11 mouse cellular contexts compared by ENCODE assay signal in the genomic region with DNA sequence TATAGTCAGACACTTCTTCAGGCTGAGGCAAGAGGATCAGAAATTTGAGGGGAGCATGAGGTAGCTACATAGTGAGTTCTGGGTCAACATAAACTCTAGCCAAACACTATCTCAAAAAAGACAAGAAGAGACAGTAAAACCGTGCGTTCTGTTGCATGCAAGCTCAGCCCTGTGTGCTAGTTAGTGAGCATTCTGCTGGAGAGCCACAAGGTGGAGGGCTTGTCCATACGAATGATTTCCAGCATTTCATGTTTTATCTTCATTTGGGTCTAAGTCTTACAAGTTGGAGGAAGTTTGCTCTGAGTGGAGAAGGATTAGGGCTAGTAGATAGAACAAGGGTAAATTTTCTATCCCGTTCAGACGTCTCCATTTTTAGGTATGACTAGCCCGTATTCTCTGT. TPM values are rescaled to one million over a fixed set of nuclear protein-coding genes. Genes with fewer than 3 reads are reported as not detected.
DNase-seq lines count a peak whose midpoint lies in the region; ATAC-seq and TF ChIP-seq lines count a peak whose summit lies in the region.
"Had no signal": no experiment of that assay in that cellular context is flagged by ENCODE, and none has a peak within 500 bp of the region (broad histone marks: within the 10 kb centered on the region; RNA-seq: fewer than 3 reads in every experiment).

No protein-coding gene starts in this region.

- H3K27ac ChIP-seq in kidney, postnatal 0 days: no peak overlapping the region
- H3K27ac ChIP-seq in kidney, embryonic 15.5 days: no peak overlapping the region
- no peak overlapping the region for H3K27ac ChIP-seq in midbrain, embryonic 13.5 days
- H3K27ac ChIP-seq in midbrain, embryonic 11.5 days (ENCODE audit: low read depth, low read length): no peak overlapping the region
- H3K27ac ChIP-seq: limb, embryonic 15.5 days had no signal

- peak; percentile 71 for DNase-seq in kidney, postnatal 0 days (ENCODE audit: low spot score)
- DNase-seq in midbrain, embryonic 11.5 days (ENCODE audit: low spot score, missing footprints): no peak
- DNase-seq in brain, adult 2 months (ENCODE audit: low read depth, low spot score): peak; percentile 62
- peak; percentile 48 for DNase-seq in retina, embryonic 14.5 days (ENCODE audit: low spot score)
- DNase-seq in adrenal gland, postnatal 14 days: no peak
- DNase-seq: gastrocnemius, postnatal 10 days; heart, postnatal 10 days had no signal

- no peak overlapping the region for H3K4me2 ChIP-seq in kidney, postnatal 0 days (ENCODE audit: low read length)
- H3K4me2 ChIP-seq in kidney, embryonic 15.5 days: no peak overlapping the region
- no peak overlapping the region for H3K4me2 ChIP-seq in midbrain, embryonic 13.5 days (replicated peaks)
- H3K4me2 ChIP-seq in midbrain, embryonic 11.5 days: no peak overlapping the region
- H3K4me2 ChIP-seq: limb, embryonic 15.5 days had no signal

- no peaks in the 10 kb centered on the region for H3K4me1 ChIP-seq in kidney, postnatal 0 days (replicated peaks; ENCODE audit: insufficient read depth, low read length)
- H3K4me1 ChIP-seq in kidney, embryonic 15.5 days: no peaks in the 10 kb centered on the region
- H3K4me1 ChIP-seq in midbrain, embryonic 13.5 days (replicated peaks): no peaks in the 10 kb centered on the region
- H3K4me1 ChIP-seq in midbrain, embryonic 11.5 days (ENCODE audit: control insufficient read depth, insufficient read depth, low read length): no peaks in the 10 kb centered on the region
- H3K4me1 ChIP-seq: limb, embryonic 15.5 days had no signal

- H3K36me3 ChIP-seq in kidney, postnatal 0 days (ENCODE audit: insufficient read depth, low read length): peaks cover 9% of the 10 kb centered on the region; the same call in 1 of the 2 replicates
- peaks cover 55% of the 10 kb centered on the region for H3K36me3 ChIP-seq in kidney, embryonic 15.5 days
- peaks cover 47% of the 10 kb centered on the region for H3K36me3 ChIP-seq in midbrain, embryonic 13.5 days
- H3K36me3 ChIP-seq in midbrain, embryonic 11.5 days (ENCODE audit: control insufficient read depth, insufficient read depth, low read length): no peaks in the 10 kb centered on the region

- no peak overlapping the region for H3K4me3 ChIP-seq in kidney, postnatal 0 days (replicated peaks; ENCODE audit: low read depth, low read length)
- H3K4me3 ChIP-seq in kidney, embryonic 15.5 days (replicated peaks): no peak overlapping the region
- H3K4me3 ChIP-seq in midbrain, embryonic 13.5 days (replicated peaks): no peak overlapping the region
- no peak overlapping the region for H3K4me3 ChIP-seq in midbrain, embryonic 11.5 days (ENCODE audit: low read depth, low read length)
- H3K4me3 ChIP-seq: limb, embryonic 15.5 days had no signal

- peak; percentile 71 for TF ChIP-seq CTCF in kidney, postnatal 0 days (IDR thresholded peaks at IDR 0.05; ENCODE audit: low read depth)

- 77% methylated on average over 6 of the region's 6 CpGs for WGBS in kidney, postnatal 0 days
- 82% methylated on average over 6 of the region's 6 CpGs for WGBS in kidney, embryonic 15.5 days
- WGBS in midbrain, embryonic 13.5 days: 89% methylated on average over 6 of the region's 6 CpGs
- 92% methylated on average over 6 of the region's 6 CpGs for WGBS in midbrain, embryonic 11.5 days

- H3K9me3 ChIP-seq in kidney, postnatal 0 days (replicated peaks; ENCODE audit: low read length): no peaks in the 10 kb centered on the region
- no peaks in the 10 kb centered on the region for H3K9me3 ChIP-seq in kidney, embryonic 15.5 days (replicated peaks)
- no peaks in the 10 kb centered on the region for H3K9me3 ChIP-seq in midbrain, embryonic 13.5 days
- H3K9me3 ChIP-seq in midbrain, embryonic 11.5 days (ENCODE audit: control insufficient read depth, low read length): no peaks in the 10 kb centered on the region
- H3K9me3 ChIP-seq: limb, embryonic 15.5 days had no signal

- ATAC-seq in kidney, postnatal 0 days (replicated peaks; ENCODE audit: low FRiP score, low read depth): no peak
- ATAC-seq in kidney, embryonic 15.5 days (replicated peaks; ENCODE audit: low FRiP score): no peak
- ATAC-seq in midbrain, embryonic 13.5 days: 0 out of 2 replicates have a peak, but pooled peaks have one; percentile 24
- no peak for ATAC-seq in midbrain, embryonic 11.5 days (ENCODE audit: low FRiP score)
- no peak for ATAC-seq in activated CD4-positive, CD25-positive, alpha-beta regulatory T cell, adult 4 months

- H3K27me3 ChIP-seq in kidney, postnatal 0 days (ENCODE audit: insufficient read depth, low read length): no peaks in the 10 kb centered on the region
- H3K27me3 ChIP-seq in kidney, embryonic 15.5 days: no peaks in the 10 kb centered on the region
- H3K27me3 ChIP-seq in midbrain, embryonic 13.5 days: no peaks in the 10 kb centered on the region
- no peaks in the 10 kb centered on the region for H3K27me3 ChIP-seq in midbrain, embryonic 11.5 days (ENCODE audit: control insufficient read depth, insufficient read depth, low read length)
- H3K27me3 ChIP-seq: limb, embryonic 15.5 days had no signal

- H3K9ac ChIP-seq in kidney, postnatal 0 days (ENCODE audit: low read depth, low read length): no peak overlapping the region
- H3K9ac ChIP-seq in kidney, embryonic 15.5 days: no peak overlapping the region
- no peak overlapping the region for H3K9ac ChIP-seq in midbrain, embryonic 13.5 days (replicated peaks)
- H3K9ac ChIP-seq in midbrain, embryonic 11.5 days (ENCODE audit: low read length): no peak overlapping the region
- H3K9ac ChIP-seq: limb, embryonic 15.5 days had no signal

RNA-seq across cellular contexts. Expression of gene Efl1, which starts 28.4 kb away (rescaled TPM):
- 15.9 and 16.8 TPM in 2 replicates for polyA plus RNA-seq in kidney, postnatal 0 days (2015; fragmentation: Nextera tagmentation; extraction: Ambion mirVana)
- 20.0 and 20.1 TPM in 2 replicates for polyA plus RNA-seq in kidney, embryonic 15.5 days (2015; fragmentation: Nextera tagmentation; extraction: Ambion mirVana)
- 20.1 and 21.0 TPM in 2 replicates for polyA plus RNA-seq in midbrain, embryonic 13.5 days (2015; fragmentation: Nextera tagmentation; extraction: Ambion mirVana)
- 18.9 and 20.8 TPM in 2 replicates for polyA plus RNA-seq in midbrain, embryonic 11.5 days (2014; fragmentation: Nextera tagmentation; extraction: Ambion mirVana)
- 16.7 and 21.8 TPM in 2 replicates for total RNA-seq in adrenal gland, postnatal 14 days (2021)
- 10 to 100 TPM; 40.0 to 41.0 TPM for polyA plus RNA-seq in activated CD4-positive, CD25-positive, alpha-beta regulatory T cell, adult 4 months (2017; shearing (Covaris generic))

RNA-seq across cellular contexts. Expression of gene Saxo2, which starts 28.5 kb away (rescaled TPM):
- polyA plus RNA-seq in kidney, postnatal 0 days (2015; fragmentation: Nextera tagmentation; extraction: Ambion mirVana): 6.8 and 8.0 TPM in 2 replicates
- 5.0 and 5.8 TPM in 2 replicates for polyA plus RNA-seq in kidney, embryonic 15.5 days (2015; fragmentation: Nextera tagmentation; extraction: Ambion mirVana)
- 18.2 and 19.6 TPM in 2 replicates for polyA plus RNA-seq in midbrain, embryonic 13.5 days (2015; fragmentation: Nextera tagmentation; extraction: Ambion mirVana)
- polyA plus RNA-seq in midbrain, embryonic 11.5 days (2014; fragmentation: Nextera tagmentation; extraction: Ambion mirVana): 5.8 and 8.2 TPM in 2 replicates
- 1.7 and 2.9 TPM in 2 replicates for total RNA-seq in adrenal gland, postnatal 14 days (2021)
- polyA plus RNA-seq in activated CD4-positive, CD25-positive, alpha-beta regulatory T cell, adult 4 months (2017; shearing (Covaris generic)): not detected

Comparison
In these comparisons a context has a peak if more than half of its experiments do, and no peak if none do; other contexts are left out.
1. DNase-seq: peak in kidney, postnatal 0 days (single experiment), brain, adult 2 months (single experiment) and retina, embryonic 14.5 days (single experiment); none in midbrain, embryonic 11.5 days (single experiment) and adrenal gland, postnatal 14 days (single experiment).